Mouse (Mus musculus): Measurements from ENCODE around the gene B3gnt2. TPM values are rescaled to one million over a fixed set of nuclear protein-coding genes. Genes with fewer than 3 reads are reported as not detected.

B3gnt2 gene
- polyA plus RNA-seq, 1 experiment = 18.9 TPM

DNA sequence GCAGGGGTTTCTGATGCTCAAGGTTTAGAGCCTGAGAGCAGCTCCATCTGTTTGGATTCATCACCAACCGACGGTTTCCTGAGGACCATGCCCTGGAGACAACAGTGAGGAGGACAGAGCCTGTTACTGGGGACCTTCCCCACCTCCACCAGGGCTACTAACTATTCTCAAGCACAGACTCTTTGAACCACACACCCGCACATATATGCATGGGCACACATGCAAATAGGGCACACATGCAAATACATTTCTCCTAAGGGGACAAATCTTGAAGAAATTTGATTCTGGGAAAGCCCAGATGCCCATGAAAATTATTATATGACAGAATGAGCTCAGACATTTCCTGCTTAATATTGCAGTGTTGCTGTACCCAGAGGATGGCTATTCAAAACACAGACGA, 95.3 kb downstream of the B3gnt2 start:
- peak in 1 of 2 experiments; percentile 41 for DNase-seq (ENCODE audit: low read depth in 1 of 2, low spot score in 2 of 2)
- H3K27me3 ChIP-seq (ENCODE audit: control insufficient read depth, insufficient read depth, low read length) = no peaks in the 10 kb centered on the region
- 39% methylated on average over 4 of the region's 4 CpGs for WGBS
- no peak overlapping the region for H3K4me3 ChIP-seq (ENCODE audit: extremely low read depth, insufficient read depth, insufficient read length)
- H3K36me3 ChIP-seq (ENCODE audit: control insufficient read depth, insufficient read depth, low read length) = no peaks in the 10 kb centered on the region
- peak overlapping the region; percentile 7; the same call in 1 of the 2 replicates for H3K27ac ChIP-seq (ENCODE audit: insufficient read depth, low read length)
- H3K4me1 ChIP-seq (ENCODE audit: control insufficient read depth, insufficient read depth, insufficient read length) = peaks cover 37% of the 10 kb centered on the region
- TF ChIP-seq POLR2A (IDR thresholded peaks at IDR 0.05; ENCODE audit: low read depth, low read length) (no peak), CTCF (IDR thresholded peaks at IDR 0.05; ENCODE audit: extremely low read depth, insufficient read depth, insufficient read length, insufficient replicate concordance) (no peak)

- H3K4me3 ChIP-seq (ENCODE audit: extremely low read depth, insufficient read depth, insufficient read length) = no peak overlapping the region
- no peak overlapping the region for H3K27ac ChIP-seq (ENCODE audit: insufficient read depth, low read length)
- TF ChIP-seq POLR2A (IDR thresholded peaks at IDR 0.05; ENCODE audit: low read depth, low read length) = no peak
- peaks cover 37% of the 10 kb centered on the region for H3K4me1 ChIP-seq (ENCODE audit: control insufficient read depth, insufficient read depth, insufficient read length)
- DNase-seq (ENCODE audit: low read depth in 1 of 2, low spot score in 2 of 2) = no peak
- WGBS = 55% methylated on average over 4 of the region's 4 CpGs
- no peaks in the 10 kb centered on the region for H3K27me3 ChIP-seq (ENCODE audit: control insufficient read depth, insufficient read depth, low read length)
- H3K36me3 ChIP-seq (ENCODE audit: control insufficient read depth, insufficient read depth, low read length) = no peaks in the 10 kb centered on the region
Measured at GRCm38 (mm10) chr11:22763556-22764295, 97.0 kb downstream of the B3gnt2 start.

GRCm38 (mm10) chr11:22763055-22763454, 97.7 kb downstream of the B3gnt2 start:
- Histone ChIP-seq H3K4me3 (ENCODE audit: extremely low read depth, insufficient read depth, insufficient read length) (no peak overlapping the region), H3K4me1 (ENCODE audit: control insufficient read depth, insufficient read depth, insufficient read length) (peaks cover 37% of the 10 kb centered on the region), H3K27ac (ENCODE audit: insufficient read depth, low read length) (no peak overlapping the region), H3K36me3 (ENCODE audit: control insufficient read depth, insufficient read depth, low read length) (no peaks in the 10 kb centered on the region), H3K27me3 (ENCODE audit: control insufficient read depth, insufficient read depth, low read length) (no peaks in the 10 kb centered on the region)
- WGBS = 47% methylated on average over 1 of the region's 1 CpGs
- TF ChIP-seq POLR2A (IDR thresholded peaks at IDR 0.05; ENCODE audit: low read depth, low read length) (no peak), CTCF (IDR thresholded peaks at IDR 0.05; ENCODE audit: extremely low read depth, insufficient read depth, insufficient read length, insufficient replicate concordance) (no peak)
- no peak for DNase-seq (ENCODE audit: low read depth in 1 of 2, low spot score in 2 of 2)

DNA sequence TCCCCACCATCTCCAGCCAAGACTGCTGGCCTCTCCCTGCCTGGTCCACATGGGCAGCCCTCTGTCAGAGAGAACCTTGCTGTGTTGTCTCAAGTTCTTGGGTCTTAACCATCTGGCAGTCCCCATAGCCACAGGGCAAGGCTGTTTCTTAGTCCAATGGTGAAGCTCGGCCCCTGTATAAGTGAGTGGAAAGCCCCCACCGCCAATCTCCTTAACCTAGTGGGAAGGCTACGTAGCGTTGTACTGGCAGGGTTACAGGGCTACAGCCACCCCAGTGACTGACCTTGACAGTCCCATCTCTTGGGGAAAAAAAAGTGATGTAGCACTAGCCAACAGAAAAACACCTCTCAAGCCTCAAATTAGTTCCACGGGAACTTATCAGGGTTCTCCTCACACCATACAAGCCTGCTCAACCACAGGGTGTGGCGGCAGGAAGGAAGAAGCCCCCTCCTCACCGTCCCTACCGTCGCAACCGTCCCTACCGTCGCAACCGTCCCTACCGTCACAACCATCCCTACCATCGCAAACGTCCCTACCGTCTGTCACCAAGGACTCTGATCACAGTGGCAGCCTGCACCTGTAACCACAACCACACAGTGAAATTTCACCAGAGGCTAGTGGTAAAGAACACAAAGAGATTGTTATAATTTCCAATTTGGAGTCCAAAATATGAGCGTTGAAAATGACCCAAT, 98.4 kb downstream of the B3gnt2 start:
- no peak overlapping the region for H3K4me3 ChIP-seq (ENCODE audit: extremely low read depth, insufficient read depth, insufficient read length)

DNA sequence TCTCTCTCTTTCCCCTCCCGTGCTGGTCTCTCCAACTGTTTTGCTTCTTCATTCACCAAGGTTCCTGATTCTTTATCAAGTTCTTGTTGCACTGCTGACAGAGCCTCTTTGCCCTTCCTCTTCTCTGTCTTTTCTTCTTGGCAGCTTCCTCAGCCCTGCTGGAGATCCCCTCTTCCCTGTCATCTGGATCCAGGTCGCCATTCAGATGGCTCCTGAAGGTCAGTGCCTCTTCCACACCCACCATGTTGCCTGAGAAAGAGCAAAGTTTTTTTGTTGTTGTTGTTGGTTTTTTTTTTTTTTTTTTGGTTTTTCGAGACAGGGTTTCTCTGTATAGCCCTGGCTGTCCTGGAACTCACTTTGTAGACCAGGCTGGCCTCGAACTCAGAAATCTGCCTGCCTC, 101.0 kb downstream of the B3gnt2 start:
- 93% methylated on average over 3 of the region's 4 CpGs for WGBS
- no peak for TF ChIP-seq CTCF (IDR thresholded peaks at IDR 0.05; ENCODE audit: extremely low read depth, insufficient read depth, insufficient read length, insufficient replicate concordance)
- no peak for TF ChIP-seq POLR2A (IDR thresholded peaks at IDR 0.05; ENCODE audit: low read depth, low read length)
- DNase-seq (ENCODE audit: low read depth in 1 of 2, low spot score in 2 of 2) = no peak

More for the DNA sequence above, 98.4 kb downstream of the B3gnt2 start:
- no peak for TF ChIP-seq POLR2A (IDR thresholded peaks at IDR 0.05; ENCODE audit: low read depth, low read length)
- TF ChIP-seq CTCF (IDR thresholded peaks at IDR 0.05; ENCODE audit: extremely low read depth, insufficient read depth, insufficient read length, insufficient replicate concordance) = no peak
- DNase-seq (ENCODE audit: low read depth in 1 of 2, low spot score in 2 of 2) = no peak
- peaks cover 37% of the 10 kb centered on the region for H3K4me1 ChIP-seq (ENCODE audit: control insufficient read depth, insufficient read depth, insufficient read length)
- no peaks in the 10 kb centered on the region for H3K27me3 ChIP-seq (ENCODE audit: control insufficient read depth, insufficient read depth, low read length)
- WGBS = 19% methylated on average over 18 of the region's 18 CpGs
- H3K27ac ChIP-seq (ENCODE audit: insufficient read depth, low read length) = peak overlapping the region; percentile 59; the same call in 1 of the 2 replicates
- no peaks in the 10 kb centered on the region for H3K36me3 ChIP-seq (ENCODE audit: control insufficient read depth, insufficient read depth, low read length)

GRCm38 (mm10) chr11:22756168-22756980, 104.4 kb downstream of the B3gnt2 start:
- 67% methylated on average over 3 of the region's 3 CpGs for WGBS
- no peaks in the 10 kb centered on the region for H3K27me3 ChIP-seq (ENCODE audit: control insufficient read depth, insufficient read depth, low read length)
- H3K4me3 ChIP-seq (ENCODE audit: extremely low read depth, insufficient read depth, insufficient read length) = no peak overlapping the region
- no peak for DNase-seq (ENCODE audit: low read depth in 1 of 2, low spot score in 2 of 2)
- no peaks in the 10 kb centered on the region for H3K36me3 ChIP-seq (ENCODE audit: control insufficient read depth, insufficient read depth, low read length)
- H3K4me1 ChIP-seq (ENCODE audit: control insufficient read depth, insufficient read depth, insufficient read length) = peaks cover 19% of the 10 kb centered on the region; the same call in 1 of the 2 replicates
- H3K27ac ChIP-seq (ENCODE audit: insufficient read depth, low read length) = no peak overlapping the region
- TF ChIP-seq POLR2A (IDR thresholded peaks at IDR 0.05; ENCODE audit: low read depth, low read length) = no peak
- TF ChIP-seq CTCF (IDR thresholded peaks at IDR 0.05; ENCODE audit: extremely low read depth, insufficient read depth, insufficient read length, insufficient replicate concordance) = no peak

More for the DNA sequence above, 101.0 kb downstream of the B3gnt2 start:
- Histone ChIP-seq H3K27ac (ENCODE audit: insufficient read depth, low read length) (no peak overlapping the region), H3K27me3 (ENCODE audit: control insufficient read depth, insufficient read depth, low read length) (no peaks in the 10 kb centered on the region), H3K4me1 (ENCODE audit: control insufficient read depth, insufficient read depth, insufficient read length) (peaks cover 40% of the 10 kb centered on the region), H3K36me3 (ENCODE audit: control insufficient read depth, insufficient read depth, low read length) (no peaks in the 10 kb centered on the region), H3K4me3 (ENCODE audit: extremely low read depth, insufficient read depth, insufficient read length) (no peak overlapping the region)

All from spleen, adult 2 months (tissue).